Mouse (Mus musculus) cortical plate, adult 2 months (tissue): ENCODE measurements around the gene Msantd3.

Source experiments
- CTCF ChIP-seq: fragments of 200-500 bp; IDR thresholded peaks from 2 replicates; pipeline ENCODE4 v1.5.1; 2011; ENCODE audit warnings: mild to moderate bottlenecking, control low read depth, low read length; ENCODE audit not compliant: insufficient read depth; ENCODE audit errors: extremely low read depth
- POLR2A ChIP-seq: fragments of 200-500 bp; IDR thresholded peaks from 2 replicates; pipeline ENCODE4 v1.6.1; 2011; ENCODE audit warnings: mild to moderate bottlenecking, low read length, control low read depth; ENCODE audit not compliant: insufficient read depth; ENCODE audit errors: extremely low read depth

DNA sequence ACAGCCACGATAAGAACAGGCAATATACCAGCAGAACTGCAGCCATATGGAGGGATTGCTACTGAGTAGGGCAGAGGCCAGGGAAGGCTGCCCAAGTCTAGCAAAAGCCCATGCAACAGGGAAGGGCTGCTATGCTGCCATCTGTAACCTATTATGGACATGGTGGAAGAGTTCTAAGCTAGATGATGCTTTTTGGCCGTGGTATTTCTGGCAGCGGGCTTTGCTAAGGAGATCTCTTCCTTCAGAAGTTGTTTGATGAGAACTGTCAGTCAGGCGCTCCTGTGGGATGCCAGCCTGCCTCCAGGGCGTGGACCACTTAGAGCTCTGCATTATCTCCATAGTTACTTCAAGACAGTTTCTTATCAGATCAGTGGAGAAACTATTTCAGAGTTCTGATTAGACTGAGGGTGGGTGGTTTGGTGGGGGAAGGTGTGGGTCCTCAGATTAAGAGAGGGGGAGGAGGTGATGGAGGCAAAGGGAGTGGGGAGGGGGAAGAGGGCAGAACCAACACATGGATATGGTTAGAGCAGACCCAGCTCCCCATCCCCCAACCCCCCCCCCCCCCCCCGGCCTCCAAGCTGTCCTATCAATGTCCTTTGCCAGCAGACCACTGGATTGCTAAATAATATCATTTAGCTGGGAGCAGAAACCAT, 8.8 kb downstream of the Msantd3 start:
- no peak for TF ChIP-seq CTCF
- no peak for TF ChIP-seq POLR2A
